Mouse (Mus musculus): ENCODE results near the gene Lrtm1. TPM values are rescaled to one million over a fixed set of nuclear protein-coding genes. Genes with fewer than 3 reads are reported as not detected.

The Lrtm1 gene
- total RNA-seq, 2 experiments from 2014 or later, result not detected

DNA sequence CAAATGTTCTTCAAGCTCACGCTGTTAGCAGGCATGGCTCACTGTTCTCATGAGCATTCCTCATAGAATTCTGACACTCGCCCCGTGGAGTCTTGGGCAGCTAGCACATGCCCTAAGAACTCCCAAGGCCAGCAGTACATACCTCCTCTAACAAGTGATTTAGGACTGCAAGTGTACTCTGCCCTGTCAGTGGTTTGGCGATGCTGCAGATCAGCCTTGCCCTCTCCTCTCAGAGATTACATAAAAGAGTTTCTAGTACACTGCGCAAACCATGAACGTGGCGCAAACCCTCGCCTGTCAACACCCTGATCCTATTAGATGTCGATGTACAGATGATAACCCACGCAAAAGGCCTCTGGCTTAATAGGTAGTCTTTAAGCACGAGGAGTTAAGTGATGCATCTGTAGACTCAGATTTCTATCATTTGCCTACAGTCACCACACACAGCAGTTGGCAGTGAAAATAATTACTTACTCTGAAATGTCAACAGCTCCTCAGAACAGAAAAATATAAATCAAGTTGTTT lies 11.9 kb downstream of the Lrtm1 start:
- ATAC-seq (replicated peaks; ENCODE audit: low FRiP score, poor library complexity, severe bottlenecking), result no peak

DNA sequence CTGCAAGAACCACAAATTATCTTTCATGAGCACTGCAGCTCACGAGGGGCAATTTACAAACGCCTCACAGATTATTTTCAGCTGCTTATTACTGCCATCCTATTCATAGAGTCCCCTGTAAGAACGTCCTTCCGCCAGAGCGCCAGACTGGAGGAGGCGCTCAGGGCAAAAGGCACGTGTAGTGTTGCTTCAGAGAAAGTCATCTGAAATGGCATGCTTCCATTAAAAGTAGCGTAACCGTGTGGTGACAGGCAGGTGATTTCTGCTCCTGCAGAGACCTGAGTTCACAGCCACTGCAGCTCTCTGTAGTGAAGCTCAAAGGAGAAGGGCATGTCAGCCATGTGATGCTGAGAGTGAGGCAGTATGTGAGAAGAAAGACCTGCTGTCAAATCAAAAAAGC lies 12.5 kb downstream of the Lrtm1 start:
- ATAC-seq (replicated peaks; ENCODE audit: low FRiP score, poor library complexity, severe bottlenecking), result no peak

DNA sequence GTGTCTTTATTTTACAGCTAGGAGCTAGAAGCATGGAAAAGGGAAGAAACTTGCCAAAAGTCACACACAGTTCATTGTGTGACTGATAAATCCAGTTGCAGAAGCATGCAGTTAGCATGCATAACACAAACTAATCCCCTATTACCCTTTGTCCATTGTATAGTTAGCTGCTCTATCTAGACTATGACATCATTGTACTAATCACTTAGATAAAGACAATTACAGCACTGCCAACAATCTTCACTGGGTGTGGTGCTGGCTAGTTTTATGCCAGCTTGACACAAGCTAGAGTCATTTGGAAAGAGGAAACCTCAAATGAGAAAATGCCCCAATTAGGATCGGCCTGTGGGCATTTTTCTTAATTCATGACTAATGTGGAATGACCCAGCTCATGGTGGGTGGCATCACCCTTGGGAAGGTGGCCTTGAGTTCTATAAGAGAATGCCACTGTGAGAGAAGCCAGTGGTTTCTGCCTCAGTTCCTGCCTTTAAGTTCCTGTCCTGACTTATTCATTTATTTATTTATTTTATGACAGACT lies 13.9 kb downstream of the Lrtm1 start:
- no peak for ATAC-seq (replicated peaks; ENCODE audit: low FRiP score, poor library complexity, severe bottlenecking)

DNA sequence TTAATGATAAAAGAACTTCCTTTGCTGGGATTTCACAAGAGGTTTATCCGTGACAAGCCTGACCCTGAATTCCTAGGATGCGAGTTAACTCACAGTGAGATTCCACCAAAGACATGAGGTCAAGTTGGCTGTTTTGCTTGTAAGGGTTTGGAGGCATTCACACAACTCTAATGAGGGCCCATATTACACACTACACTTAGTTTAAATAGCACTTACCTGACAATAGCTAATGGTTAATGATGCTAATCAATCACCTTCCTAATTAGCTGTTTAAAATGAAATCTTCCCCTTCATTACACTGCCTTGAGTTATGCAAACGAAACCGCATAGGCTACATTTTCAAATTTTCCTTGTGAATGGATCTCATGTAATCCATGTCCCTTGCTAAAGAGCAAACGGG lies 20.2 kb downstream of the Lrtm1 start:
- no peak for ATAC-seq (replicated peaks; ENCODE audit: low FRiP score, poor library complexity, severe bottlenecking)

DNA sequence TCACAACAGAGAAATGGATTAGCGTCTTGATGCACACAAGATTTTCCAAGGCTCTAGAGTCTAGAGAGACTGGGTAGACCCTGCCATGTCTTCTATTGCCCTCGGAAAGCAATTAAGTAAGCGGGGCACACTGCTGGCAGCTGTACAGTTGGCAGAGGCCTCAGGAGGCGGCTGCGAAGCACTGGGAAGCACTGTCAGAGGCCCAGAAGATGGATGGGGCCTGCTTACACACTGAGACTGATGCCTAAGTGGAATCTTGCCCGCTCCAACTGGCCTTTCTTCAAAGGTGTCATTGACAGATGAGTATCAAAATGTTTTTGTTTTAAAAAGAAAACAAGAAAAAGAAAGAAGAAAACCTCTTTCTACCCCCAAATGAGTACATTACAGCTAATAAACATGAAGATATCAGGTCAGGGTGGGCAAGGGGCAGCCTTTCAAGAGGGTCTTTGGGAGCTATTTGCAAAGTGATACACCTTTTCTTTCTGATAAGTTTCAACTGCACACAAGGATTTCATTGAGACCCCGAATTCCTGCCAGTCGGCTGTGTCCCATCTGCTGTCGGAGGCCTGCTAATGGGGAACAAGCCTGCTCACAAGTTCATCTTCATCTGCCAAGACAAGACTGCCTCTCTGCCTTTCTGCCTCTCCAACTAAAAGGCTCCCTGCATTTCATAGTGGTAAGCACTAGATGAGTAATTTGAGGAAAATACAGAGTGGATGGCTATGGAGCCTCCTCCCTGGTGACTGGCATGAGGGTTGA lies 22.8 kb downstream of the Lrtm1 start:
- no peak for ATAC-seq (replicated peaks; ENCODE audit: low FRiP score, poor library complexity, severe bottlenecking)

DNA sequence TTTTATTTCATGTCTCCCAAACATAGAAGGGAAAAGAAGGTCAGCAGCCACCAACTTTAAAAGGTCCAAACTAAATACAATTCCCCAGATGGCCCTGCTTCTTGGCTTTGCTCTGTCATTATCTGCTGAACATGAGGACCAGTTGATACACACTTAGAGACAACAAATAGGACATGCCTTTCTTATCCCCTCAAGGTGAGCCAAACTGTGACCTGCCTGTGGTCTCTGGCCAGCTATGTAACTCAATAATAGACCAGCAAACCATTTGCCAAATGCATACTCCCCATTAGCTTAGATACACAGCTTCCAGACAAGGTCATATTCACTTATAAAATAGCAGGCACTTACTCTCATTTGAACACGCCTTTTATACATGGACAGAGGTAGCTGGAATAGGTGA lies 23.5 kb downstream of the Lrtm1 start:
- no peak for ATAC-seq (replicated peaks; ENCODE audit: low FRiP score, poor library complexity, severe bottlenecking)

DNA sequence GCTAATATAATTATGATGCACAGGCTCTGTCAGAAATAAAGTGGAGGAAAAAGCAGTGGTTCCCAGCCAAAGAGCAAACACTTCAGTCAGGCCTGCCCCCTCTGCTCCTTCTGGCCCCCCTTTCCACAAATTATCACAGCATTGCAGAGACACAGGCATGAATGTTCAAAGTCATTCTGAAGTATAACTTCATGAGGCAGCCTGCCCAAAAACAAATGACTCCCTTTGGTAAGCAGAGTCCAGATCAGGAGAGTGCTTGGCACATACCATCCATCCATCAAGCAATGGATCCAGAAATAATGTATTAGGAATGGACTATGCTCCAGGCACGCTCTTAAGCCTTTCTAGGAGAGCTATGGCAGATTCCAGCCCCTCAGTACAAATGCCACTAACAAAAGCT lies 24.3 kb downstream of the Lrtm1 start:
- no peak for ATAC-seq (replicated peaks; ENCODE audit: low FRiP score, poor library complexity, severe bottlenecking)

DNA sequence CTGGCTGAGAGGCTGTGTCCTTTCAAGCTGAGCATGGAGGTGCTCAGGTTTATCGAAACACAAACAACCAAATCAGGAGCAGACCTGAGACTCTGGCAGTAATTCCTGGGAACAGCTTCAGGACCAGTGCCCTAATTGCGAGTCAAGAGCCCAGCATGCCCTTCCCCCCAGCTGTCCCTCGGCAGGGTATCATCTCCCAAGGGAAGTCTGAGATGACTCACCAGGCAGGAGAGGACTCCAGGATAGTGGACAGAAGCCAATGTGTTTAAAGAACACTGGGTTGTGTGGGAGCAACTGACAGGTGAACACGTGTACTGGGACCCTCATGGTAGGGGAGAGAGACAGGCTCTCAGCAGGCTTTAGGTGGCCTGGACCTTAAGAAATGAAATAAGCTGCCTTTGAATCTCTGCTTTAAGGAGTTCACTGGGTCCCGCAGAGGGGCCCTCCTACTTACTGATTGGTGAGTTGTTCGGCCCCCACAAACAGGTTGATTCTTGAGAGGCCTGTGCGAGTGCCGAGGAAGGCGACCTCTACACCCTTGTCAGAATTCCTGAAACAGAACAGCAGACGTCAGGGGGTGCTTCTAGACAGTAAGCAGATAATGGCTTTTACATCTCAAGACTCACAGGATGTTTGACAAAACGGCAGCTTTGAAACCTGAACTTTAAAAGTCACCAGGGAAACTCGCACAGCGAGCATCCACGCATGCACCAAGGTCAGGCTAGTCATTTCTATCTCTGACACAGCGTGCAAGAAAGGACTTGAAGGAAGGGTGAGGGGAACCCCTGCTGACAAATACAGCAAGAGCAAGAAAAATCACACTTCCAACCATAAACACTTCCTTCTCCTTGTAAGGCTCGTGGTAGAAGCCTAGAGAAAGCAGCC lies 34.2 kb downstream of the Lrtm1 start:
- no peak for ATAC-seq (replicated peaks; ENCODE audit: low FRiP score, poor library complexity, severe bottlenecking)

DNA sequence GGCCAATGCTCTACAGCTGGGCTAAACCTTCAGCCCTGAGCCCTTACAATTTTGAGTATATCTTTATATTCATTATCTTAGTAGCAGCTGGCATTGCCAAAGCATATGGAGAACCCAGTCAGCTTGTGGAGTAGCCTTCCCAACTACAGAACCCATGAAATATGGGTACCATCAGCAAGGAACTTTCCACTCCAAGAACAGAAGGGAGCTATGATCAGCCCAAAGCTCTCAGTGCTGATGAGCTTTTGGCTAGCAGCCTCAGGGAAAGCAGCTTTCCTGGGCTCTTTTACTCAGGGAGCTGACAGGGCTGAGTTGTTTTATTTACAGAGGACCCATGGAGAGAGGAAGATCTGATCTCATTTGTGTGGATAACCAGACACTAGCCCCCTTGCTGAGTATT lies 42.7 kb downstream of the Lrtm1 start:
- no peak for ATAC-seq (replicated peaks; ENCODE audit: low FRiP score, poor library complexity, severe bottlenecking)

DNA sequence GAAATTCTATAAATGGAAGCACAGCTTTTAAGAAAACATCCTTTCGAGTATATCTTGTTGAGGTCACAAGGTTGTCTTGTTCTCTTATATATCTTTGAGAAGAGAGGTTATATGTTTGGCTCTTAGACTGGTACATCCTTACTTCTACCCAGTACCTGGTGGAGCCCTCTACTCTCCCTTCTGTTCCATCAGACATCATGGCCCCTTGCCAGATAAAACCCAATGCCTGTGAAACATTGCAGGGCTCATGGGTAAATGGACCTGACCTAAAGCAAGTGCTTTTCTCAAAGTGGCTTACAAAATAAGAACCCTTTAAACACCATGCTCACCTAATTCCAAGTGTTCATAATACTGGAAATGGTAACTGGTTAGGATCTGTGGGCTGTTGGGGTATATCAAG lies 43.5 kb downstream of the Lrtm1 start:
- ATAC-seq (replicated peaks; ENCODE audit: low FRiP score, poor library complexity, severe bottlenecking), result no peak

DNA sequence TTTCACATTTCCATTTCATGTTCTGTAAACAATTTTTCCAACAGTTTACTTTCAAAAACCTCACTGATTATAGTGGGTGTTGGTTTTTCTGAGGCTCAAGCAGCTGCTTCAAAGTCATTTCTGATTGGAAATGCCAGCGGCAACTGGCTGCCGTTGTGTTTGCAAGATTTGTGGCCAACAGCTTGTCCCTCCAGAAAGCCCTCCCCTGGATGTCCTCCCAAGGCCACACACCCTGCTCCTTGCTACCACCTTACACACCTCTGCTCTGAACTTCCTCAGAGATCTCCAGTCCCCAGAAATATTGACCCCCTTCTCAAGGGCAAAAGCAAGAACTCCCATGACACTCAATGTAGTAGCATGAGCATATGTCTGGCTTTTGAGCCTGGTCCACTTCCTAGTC lies 44.7 kb downstream of the Lrtm1 start:
- ATAC-seq (replicated peaks; ENCODE audit: low FRiP score, poor library complexity, severe bottlenecking), result no peak

DNA sequence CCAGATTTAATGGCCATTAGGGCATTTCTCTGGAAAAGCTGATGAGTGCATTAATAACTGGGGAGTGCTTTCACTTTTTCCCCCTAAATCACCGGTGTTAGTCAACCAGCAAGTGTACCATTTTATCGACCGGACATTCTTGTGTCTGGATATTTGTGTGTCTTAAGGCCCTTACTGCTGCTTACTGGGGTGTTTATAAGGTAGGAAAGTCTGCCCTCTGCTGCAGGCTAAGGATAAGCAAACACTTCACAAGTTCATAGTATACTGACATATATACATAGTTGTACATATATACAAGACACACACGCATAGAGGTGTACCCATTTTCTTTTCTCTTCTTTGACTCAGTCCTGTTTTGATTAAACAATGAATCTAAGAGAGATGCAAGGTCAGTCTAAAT lies 55.7 kb downstream of the Lrtm1 start:
- no peak for ATAC-seq (replicated peaks; ENCODE audit: low FRiP score, poor library complexity, severe bottlenecking)

DNA sequence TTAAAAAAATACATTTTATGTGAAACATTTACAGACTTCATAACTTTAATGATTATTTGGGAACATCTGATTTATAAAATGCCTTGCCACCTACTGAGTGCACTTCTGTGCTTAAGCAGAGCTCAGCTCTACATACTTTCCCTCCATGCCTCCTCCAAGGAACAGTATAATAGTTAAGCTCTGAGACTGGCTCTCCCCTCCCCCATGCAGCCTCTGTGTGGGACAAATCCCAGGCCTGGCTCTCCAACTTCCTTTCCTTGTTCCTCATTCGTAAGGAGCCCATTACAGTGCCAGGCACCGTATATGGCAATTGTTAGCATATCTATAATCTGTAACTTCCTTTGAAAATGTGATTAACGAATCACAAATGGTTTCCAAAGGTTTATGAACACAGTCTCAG lies 59.4 kb downstream of the Lrtm1 start:
- ATAC-seq (replicated peaks; ENCODE audit: low FRiP score, poor library complexity, severe bottlenecking), result no peak

DNA sequence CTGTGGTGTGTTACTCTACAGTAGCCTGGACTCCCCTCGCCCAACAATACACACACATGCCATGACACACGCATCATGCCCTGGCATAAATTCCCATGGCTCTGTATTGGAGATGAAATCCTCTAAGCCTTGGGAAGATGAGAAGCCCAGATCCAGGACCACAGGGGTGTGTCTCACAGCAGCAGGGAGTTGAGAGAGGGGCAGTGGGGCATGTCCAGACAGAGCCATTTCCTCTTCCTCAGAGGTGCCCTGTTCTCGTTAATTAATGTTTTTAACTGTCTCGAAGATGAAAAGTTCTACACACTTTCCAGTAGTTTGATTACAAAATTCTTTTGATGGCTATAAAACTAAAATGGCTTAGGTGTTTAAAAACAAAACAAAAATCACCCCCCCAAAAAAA lies 62.2 kb downstream of the Lrtm1 start:
- ATAC-seq (replicated peaks; ENCODE audit: low FRiP score, poor library complexity, severe bottlenecking), result no peak

DNA sequence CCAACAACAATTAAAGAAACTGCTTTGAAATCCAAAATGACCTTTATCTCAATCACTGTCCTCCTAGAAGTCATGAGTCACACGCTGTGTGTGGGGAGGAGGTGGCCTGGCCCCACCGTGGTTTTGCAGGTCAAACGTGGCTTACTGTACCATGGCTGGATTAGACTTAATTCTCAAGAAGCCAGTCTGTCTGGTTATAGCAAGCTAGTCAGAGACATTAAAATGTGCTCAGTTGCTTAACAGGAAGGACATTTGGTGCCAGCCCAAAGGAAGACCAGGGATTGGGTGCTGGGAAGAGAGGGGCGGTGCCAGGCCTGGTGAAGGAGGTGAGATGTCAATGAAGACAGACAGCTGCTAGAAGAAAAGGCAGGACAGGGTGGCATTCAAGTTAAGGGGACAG lies 62.6 kb downstream of the Lrtm1 start:
- ATAC-seq (replicated peaks; ENCODE audit: low FRiP score, poor library complexity, severe bottlenecking), result no peak

DNA sequence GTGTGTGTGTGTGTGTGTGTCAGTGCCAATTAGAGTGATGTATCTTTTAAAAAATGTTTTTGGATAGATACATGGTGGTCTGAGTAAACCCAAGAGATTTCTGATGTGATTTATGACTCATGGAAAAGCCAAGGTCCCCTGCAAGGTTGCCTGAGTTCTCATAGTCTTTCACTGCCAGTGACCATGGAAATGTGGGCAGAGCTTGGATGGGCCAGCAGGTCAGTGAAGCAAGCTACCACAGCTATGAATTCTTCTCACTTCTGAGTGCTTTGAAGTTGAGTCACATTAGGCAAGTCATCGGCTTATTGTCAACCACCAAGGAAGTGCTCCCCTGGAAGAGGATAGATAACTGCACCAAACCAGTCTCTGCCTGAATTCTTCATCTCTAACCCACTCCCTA lies 64.2 kb downstream of the Lrtm1 start:
- no peak for ATAC-seq (replicated peaks; ENCODE audit: low FRiP score, poor library complexity, severe bottlenecking)
